Comparison of ENCODE assay signal across 10 mouse cellular contexts in the genomic region with DNA sequence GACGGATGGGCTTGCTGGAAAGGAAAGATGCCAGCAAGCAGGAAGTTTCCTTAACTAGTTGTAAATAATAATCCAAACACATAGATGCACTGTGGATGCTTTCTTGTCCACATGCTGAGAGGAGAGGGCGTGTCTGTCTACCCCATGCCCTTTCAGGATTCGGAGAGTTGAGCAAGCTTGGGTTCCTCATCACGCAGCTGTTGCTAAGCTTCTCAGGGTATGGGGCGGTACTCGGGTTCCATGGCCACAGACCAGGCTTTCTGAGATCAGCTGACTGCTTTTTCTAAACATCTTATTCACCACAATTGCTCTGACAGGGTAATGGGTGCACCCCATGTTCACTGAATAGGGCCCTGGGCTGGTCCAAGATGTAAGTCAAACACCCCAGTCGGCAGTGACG.
DNase-seq lines count a peak whose midpoint lies in the region; ATAC-seq and TF ChIP-seq lines count a peak whose summit lies in the region.
"Had no signal": no experiment of that assay in that cellular context is flagged by ENCODE, and none has a peak within 500 bp of the region (broad histone marks: within the 10 kb centered on the region; RNA-seq: fewer than 3 reads in every experiment).

No protein-coding gene starts in this region.

- no peak for TF ChIP-seq CTCF in stomach, postnatal 0 days (IDR thresholded peaks at IDR 0.05; ENCODE audit: low read depth)
- no peak for TF ChIP-seq CTCF in lung, postnatal 0 days (IDR thresholded peaks at IDR 0.05)

- no peak for TF ChIP-seq EP300 in stomach, postnatal 0 days (optimal IDR thresholded peaks at IDR 0.05)
- TF ChIP-seq EP300 in lung, postnatal 0 days (IDR thresholded peaks at IDR 0.05): no peak

- H3K9me3 ChIP-seq in kidney, embryonic 14.5 days (ENCODE audit: control insufficient read depth, low read length): no peaks in the 10 kb centered on the region
- H3K9me3 ChIP-seq in stomach, embryonic 15.5 days: no peaks in the 10 kb centered on the region
- H3K9me3 ChIP-seq in stomach, postnatal 0 days (ENCODE audit: control insufficient read depth, low read length): no peaks in the 10 kb centered on the region
- H3K9me3 ChIP-seq in lung, postnatal 0 days (ENCODE audit: low read length): no peaks in the 10 kb centered on the region
- H3K9me3 ChIP-seq: limb, embryonic 15.5 days had no signal

- no peaks in the 10 kb centered on the region for H3K36me3 ChIP-seq in kidney, embryonic 14.5 days (ENCODE audit: control insufficient read depth, insufficient read depth, low read length)
- no peaks in the 10 kb centered on the region for H3K36me3 ChIP-seq in stomach, embryonic 15.5 days
- H3K36me3 ChIP-seq in stomach, postnatal 0 days (ENCODE audit: control insufficient read depth, insufficient read depth, low read length): no peaks in the 10 kb centered on the region
- H3K36me3 ChIP-seq in lung, postnatal 0 days (ENCODE audit: insufficient read depth, low read length): no peaks in the 10 kb centered on the region
- H3K36me3 ChIP-seq: limb, embryonic 15.5 days had no signal

- H3K27ac ChIP-seq in kidney, embryonic 14.5 days (ENCODE audit: low read depth, low read length): peak overlapping the region; percentile 64; the same call in 1 of the 2 replicates
- H3K27ac ChIP-seq in stomach, embryonic 15.5 days: 0 out of 2 replicates have a peak overlapping the region, but pooled peaks have one; percentile 2
- H3K27ac ChIP-seq in stomach, postnatal 0 days (replicated peaks): no peak overlapping the region
- no peak overlapping the region for H3K27ac ChIP-seq in lung, postnatal 0 days (ENCODE audit: low read length)
- H3K27ac ChIP-seq: limb, embryonic 15.5 days had no signal

- H3K9ac ChIP-seq in kidney, embryonic 14.5 days (ENCODE audit: low read depth, low read length): no peak overlapping the region
- H3K9ac ChIP-seq in stomach, embryonic 15.5 days: no peak overlapping the region
- no peak overlapping the region for H3K9ac ChIP-seq in stomach, postnatal 0 days (ENCODE audit: low read length)
- no peak overlapping the region for H3K9ac ChIP-seq in lung, postnatal 0 days (replicated peaks; ENCODE audit: low read depth)
- H3K9ac ChIP-seq: limb, embryonic 15.5 days had no signal

- DNase-seq in kidney, adult 11 months: no peak
- no peak for DNase-seq in stomach, postnatal 0 days (ENCODE audit: low spot score)
- peak; percentile 37 for DNase-seq in lung, postnatal 0 days (ENCODE audit: low spot score)
- no peak for DNase-seq in adrenal gland, postnatal 36 days
- DNase-seq in left cerebral cortex, adult 11 months (ENCODE audit: low spot score): no peak
- no peak for DNase-seq in thymus, adult 18-20 months
- DNase-seq: cerebellum, postnatal 10 days had no signal

- H3K4me2 ChIP-seq in kidney, embryonic 14.5 days (replicated peaks; ENCODE audit: low read depth, low read length): no peak overlapping the region; the same call in 1 of the 2 replicates
- H3K4me2 ChIP-seq in stomach, embryonic 15.5 days: no peak overlapping the region
- H3K4me2 ChIP-seq in stomach, postnatal 0 days (replicated peaks; ENCODE audit: low read depth): no peak overlapping the region
- H3K4me2 ChIP-seq in lung, postnatal 0 days (replicated peaks; ENCODE audit: low read depth, low read length): no peak overlapping the region

- WGBS in kidney, embryonic 14.5 days: 71% methylated on average over 8 of the region's 8 CpGs
- 74% methylated on average over 8 of the region's 8 CpGs for WGBS in stomach, embryonic 15.5 days
- WGBS in stomach, postnatal 0 days: 73% methylated on average over 8 of the region's 8 CpGs
- 66% methylated on average over 8 of the region's 8 CpGs for WGBS in lung, postnatal 0 days

- peaks cover 48% of the 10 kb centered on the region for H3K4me1 ChIP-seq in kidney, embryonic 14.5 days (ENCODE audit: control insufficient read depth, insufficient read depth, low read length)
- H3K4me1 ChIP-seq in stomach, embryonic 15.5 days: peaks cover 18% of the 10 kb centered on the region
- 0 out of 2 replicates have a peak, but pooled peaks cover 2% of the 10 kb centered on the region for H3K4me1 ChIP-seq in stomach, postnatal 0 days (replicated peaks; ENCODE audit: control insufficient read depth, insufficient read depth)
- H3K4me1 ChIP-seq in lung, postnatal 0 days (ENCODE audit: insufficient read depth, low read depth, low read length): no peaks in the 10 kb centered on the region; the same call in 1 of the 2 replicates

- H3K27me3 ChIP-seq in kidney, embryonic 14.5 days (ENCODE audit: control insufficient read depth, insufficient read depth, low read length): no peaks in the 10 kb centered on the region
- H3K27me3 ChIP-seq in stomach, embryonic 15.5 days (replicated peaks): no peaks in the 10 kb centered on the region
- no peaks in the 10 kb centered on the region for H3K27me3 ChIP-seq in stomach, postnatal 0 days (ENCODE audit: control insufficient read depth, insufficient read depth, low read length)
- no peaks in the 10 kb centered on the region for H3K27me3 ChIP-seq in lung, postnatal 0 days (replicated peaks; ENCODE audit: insufficient read depth, low read length)
- H3K27me3 ChIP-seq: limb, embryonic 15.5 days had no signal

- no peak overlapping the region for H3K4me3 ChIP-seq in kidney, embryonic 14.5 days (ENCODE audit: low read length)
- H3K4me3 ChIP-seq in stomach, embryonic 15.5 days (replicated peaks): no peak overlapping the region
- no peak overlapping the region for H3K4me3 ChIP-seq in stomach, postnatal 0 days (ENCODE audit: low read depth, low read length)
- no peak overlapping the region for H3K4me3 ChIP-seq in lung, postnatal 0 days (ENCODE audit: low read depth, low read length)
- H3K4me3 ChIP-seq: limb, embryonic 15.5 days had no signal

- ATAC-seq in kidney, embryonic 14.5 days (ENCODE audit: low FRiP score, low TSS enrichment): no peak
- no peak for ATAC-seq in stomach, embryonic 15.5 days (ENCODE audit: insufficient read depth, low FRiP score, low read depth)
- no peak for ATAC-seq in stomach, postnatal 0 days (ENCODE audit: low FRiP score, low TSS enrichment)
- ATAC-seq in lung, postnatal 0 days: peak; percentile 26; the same call in 1 of the 2 replicates

Comparison
In these comparisons a context has a peak if more than half of its experiments do, and no peak if none do; other contexts are left out.
1. H3K27ac ChIP-seq: peak in kidney, embryonic 14.5 days (single experiment) and stomach, embryonic 15.5 days (single experiment); none in stomach, postnatal 0 days (single experiment) and lung, postnatal 0 days (single experiment).